Mouse (Mus musculus) C2C12 (cell line): ENCODE data around the gene Igf2r.

Experiments
- CEBPB ChIP-seq: IDR thresholded peaks from one replicate; pipeline ENCODE4 v1.6.1; 2011; ENCODE audit warnings: low read depth, mild to moderate bottlenecking, control low read depth, moderate library complexity
- CTCF ChIP-seq: IDR thresholded peaks from one replicate; pipeline ENCODE4 v1.5.1; 2011; ENCODE audit not compliant: control insufficient read depth, insufficient read depth, insufficient read length
- MAX ChIP-seq: IDR thresholded peaks from one replicate; pipeline ENCODE4 v1.6.1; 2011; ENCODE audit warnings: mild to moderate bottlenecking, control low read depth
- MYOD1 ChIP-seq: IDR thresholded peaks from one replicate; pipeline ENCODE4 v1.6.1; 2011; ENCODE audit warnings: low read depth; ENCODE audit not compliant: control insufficient read depth, insufficient read length
- MYOG ChIP-seq: IDR thresholded peaks from one replicate; pipeline ENCODE4 v1.6.1; 2011; ENCODE audit not compliant: control insufficient read depth, insufficient read length; ENCODE audit errors: extremely low read depth
- USF1 ChIP-seq: IDR thresholded peaks from one replicate; pipeline ENCODE4 v1.6.1; 2011; ENCODE audit warnings: low read depth, mild to moderate bottlenecking, control low read depth, moderate library complexity

- TF ChIP-seq MAX (no peak), CTCF (no peak), USF1 (no peak), CEBPB (no peak), MYOG (no peak), MYOD1 (no peak)
These were observed 16.4 kb downstream of the Igf2r start for GRCm38 (mm10) chr17:12753050-12753449.
